Mouse (Mus musculus) forebrain, postnatal 0 days (tissue): ENCODE data around the gene Trpd52l3. TPM values are rescaled to one million over a fixed set of nuclear protein-coding genes. Genes with fewer than 3 reads are reported as not detected.

Experiments
- ATAC-seq: fragments of 200-750 bp; cut with Nextera tagmentation; 2 replicates; pipeline ENCODE4 v1.8.0; 2017; ENCODE audit warnings: mild to moderate bottlenecking, moderate library complexity
- DNase-seq: peaks from one replicate; pipeline ENCODE4 v3.0.0-alpha.2; 2015
- H3K27ac ChIP-seq: fragments of 300-500 bp; sonication (generic); 2 replicates; pipeline ENCODE4 v1.5.1; 2014; ENCODE audit warnings: low read depth, mild to moderate bottlenecking, antibody characterized with exemption, low read length, moderate library complexity, mixed read lengths
- H3K27me3 ChIP-seq: fragments of 300-500 bp; sonication (generic); 2 replicates; pipeline ENCODE4 v1.6.1; 2014; ENCODE audit warnings: mild to moderate bottlenecking, low read length, mixed read lengths; ENCODE audit not compliant: insufficient read depth
- H3K36me3 ChIP-seq: fragments of 300-500 bp; sonication (generic); 2 replicates; pipeline ENCODE4 v1.6.1; 2014; ENCODE audit warnings: mild to moderate bottlenecking, moderate library complexity; ENCODE audit not compliant: insufficient read depth
- H3K4me1 ChIP-seq: fragments of 300-500 bp; sonication (generic); 2 replicates; pipeline ENCODE4 v1.6.1; 2014; ENCODE audit warnings: antibody characterized with exemption; ENCODE audit not compliant: insufficient read depth
- H3K4me2 ChIP-seq: fragments of 300-500 bp; sonication (generic); 2 replicates; pipeline ENCODE4 v1.6.1; 2014; ENCODE audit warnings: low read depth, mild to moderate bottlenecking, moderate library complexity
- H3K4me3 ChIP-seq: fragments of 300-500 bp; sonication (generic); 2 replicates; pipeline ENCODE4 v1.5.1; 2014; ENCODE audit warnings: low read depth, low read length, mixed read lengths
- H3K9ac ChIP-seq: fragments of 300-500 bp; sonication (generic); 2 replicates; pipeline ENCODE4 v1.6.1; 2014; ENCODE audit warnings: mild to moderate bottlenecking
- H3K9me3 ChIP-seq: fragments of 300-500 bp; sonication (generic); 2 replicates; pipeline ENCODE4 v1.6.1; 2016; ENCODE audit warnings: low read length
- CTCF ChIP-seq: sonication (generic); IDR thresholded peaks from 2 replicates; pipeline ENCODE4 v1.5.1; 2016; ENCODE audit warnings: antibody characterized with exemption, control low read depth, low read depth
- WGBS: fragments of 180-500 bp; shearing (Covaris S2); extraction: QIAGEN DNeasy Blood & Tissue Kit; methylation state at CpG from one replicate; pipeline ENCODE4 v1.1.7; 2014; 5-methylcytosine and 5-hydroxymethylcytosine counted together
- polyA plus RNA-seq: library from polyadenylated mRNA; unstranded; fragments of >200 nt; fragmentation: Nextera tagmentation; extraction: Ambion mirVana; gene quantifications from 2 replicates; pipeline ENCODE4 v1.2.1, GENCODE M21; 2015
- total RNA-seq: library from RNA; depleted of rRNA; stranded (reverse); fragments of >200 nt; gene quantifications from 2 replicates; pipeline ENCODE4 v1.2.3, GENCODE M21; 2014

Trpd52l3 gene
- total and polyA plus RNA-seq, 2 experiments from 2014 or later: not detected

- Histone ChIP-seq H3K9me3 (no peaks in the 10 kb centered on the region), H3K4me1 (peaks cover 32% of the 10 kb centered on the region), H3K9ac (peak within 1 kb of the TSS; percentile 96), H3K27ac (peak within 1 kb of the TSS; percentile 98), H3K4me2 (peak within 1 kb of the TSS; percentile 81), H3K27me3 (no peaks in the 10 kb centered on the region), H3K4me3 (peak within 1 kb of the TSS; percentile 98), H3K36me3 (no peaks in the 10 kb centered on the region)
- 3% methylated on average over 74 of the region's 74 CpGs for whole genome bisulfite sequencing
- ATAC-seq (peak; percentile 98), DNase-seq (peak; percentile 98)
- TF ChIP-seq CTCF: no peak
These were observed 26.5 kb downstream of the Trpd52l3 start, which contains the start of gene Uhrf2 for GRCm38 (mm10) chr19:30029894-30030635. TSS of gene Uhrf2 (plus strand) at chr19:30030513.

- WGBS: 2% methylated on average over 79 of the region's 92 CpGs
- ATAC-seq (peak; percentile 12; the same call in 1 of the 2 replicates), DNase-seq (peak; percentile 58)
- peak overlapping the region; percentile 96 for H3K9ac ChIP-seq
- H3K4me1 ChIP-seq: peaks cover 32% of the 10 kb centered on the region
- TF ChIP-seq CTCF: no peak
- H3K36me3 ChIP-seq: no peaks in the 10 kb centered on the region
- H3K27me3 ChIP-seq: no peaks in the 10 kb centered on the region
- peak overlapping the region; percentile 81 for H3K4me2 ChIP-seq
- H3K27ac ChIP-seq: peak overlapping the region; percentile 98
- peak overlapping the region; percentile 98 for H3K4me3 ChIP-seq
- H3K9me3 ChIP-seq: no peaks in the 10 kb centered on the region
These were observed 27.3 kb downstream of the Trpd52l3 start for GRCm38 (mm10) chr19:30030636-30031467.

- H3K36me3 ChIP-seq: no peaks in the 10 kb centered on the region
- H3K27ac ChIP-seq: peak overlapping the region; percentile 98
- no peaks in the 10 kb centered on the region for H3K27me3 ChIP-seq
- no peaks in the 10 kb centered on the region for H3K9me3 ChIP-seq
- DNase-seq (peak; percentile 26), ATAC-seq (no peak)
- H3K4me1 ChIP-seq: peaks cover 32% of the 10 kb centered on the region
- peak overlapping the region; percentile 98 for H3K4me3 ChIP-seq
- under 1% methylated on average over 7 of the region's 7 CpGs for WGBS
- peak overlapping the region; percentile 81 for H3K4me2 ChIP-seq
- H3K9ac ChIP-seq: peak overlapping the region; percentile 96
- TF ChIP-seq CTCF: no peak
These were observed 27.9 kb downstream of the Trpd52l3 start for GRCm38 (mm10) chr19:30031468-30031931.

GRCm38 (mm10) chr19:30032206-30032605, 28.6 kb downstream of the Trpd52l3 start:
- Histone ChIP-seq H3K4me3 (peak overlapping the region; percentile 98), H3K27me3 (no peaks in the 10 kb centered on the region), H3K9ac (no peak overlapping the region), H3K4me2 (peak overlapping the region; percentile 81), H3K36me3 (no peaks in the 10 kb centered on the region), H3K4me1 (peaks cover 32% of the 10 kb centered on the region), H3K27ac (no peak overlapping the region), H3K9me3 (no peaks in the 10 kb centered on the region)
- 60% methylated on average over 3 of the region's 3 CpGs for WGBS
- ATAC-seq: no peak
- DNase-seq: no peak
- TF ChIP-seq CTCF: no peak

GRCm38 (mm10) chr19:30035361-30035760, 31.8 kb downstream of the Trpd52l3 start:
- WGBS: 62% methylated on average over 3 of the region's 3 CpGs
- ATAC-seq: no peak
- H3K27ac ChIP-seq: no peak overlapping the region

GRCm38 (mm10) chr19:30043691-30044090, 40.1 kb downstream of the Trpd52l3 start:
- H3K27me3 ChIP-seq: no peaks in the 10 kb centered on the region
- no peak overlapping the region for H3K27ac ChIP-seq
- ATAC-seq (no peak), DNase-seq (no peak)
- 93% methylated on average over 2 of the region's 2 CpGs for WGBS
- no peak overlapping the region for H3K4me2 ChIP-seq
- H3K36me3 ChIP-seq: peaks cover 10% of the 10 kb centered on the region; the same call in 1 of the 2 replicates
- no peak overlapping the region for H3K9ac ChIP-seq
- TF ChIP-seq CTCF: no peak
- H3K4me3 ChIP-seq: no peak overlapping the region
- no peaks in the 10 kb centered on the region for H3K9me3 ChIP-seq
- H3K4me1 ChIP-seq: no peaks in the 10 kb centered on the region

More at GRCm38 (mm10) chr19:30035361-30035760, 31.8 kb downstream of the Trpd52l3 start:
- H3K4me3 ChIP-seq: no peak overlapping the region
- no peaks in the 10 kb centered on the region for H3K36me3 ChIP-seq
- H3K9ac ChIP-seq: no peak overlapping the region
- H3K9me3 ChIP-seq: no peaks in the 10 kb centered on the region
- no peak for DNase-seq
- H3K4me1 ChIP-seq: peaks cover 24% of the 10 kb centered on the region
- no peak overlapping the region for H3K4me2 ChIP-seq
- TF ChIP-seq CTCF: no peak
- no peaks in the 10 kb centered on the region for H3K27me3 ChIP-seq
